Mouse (Mus musculus) inflammation-experienced regulatory T-cells, adult 6 months (primary cell): ENCODE data around the gene Iqgap3. TPM values are rescaled to one million over a fixed set of nuclear protein-coding genes. Genes with fewer than 3 reads are reported as not detected.

Experiments
- ATAC-seq: one replicate; pipeline ENCODE4 v1.8.0; 2017
- polyA plus RNA-seq, 3 experiments: library from polyadenylated mRNA; unstranded; fragments of 100-300 nt; shearing (Covaris generic); gene quantifications; one replicate each; pipeline ENCODE4 v1.2.1; 2017

The Iqgap3 gene
- polyA plus RNA-seq, 3 experiments from 2014 or later = 0.59 to 3.5 (median 0.82) TPM

DNA sequence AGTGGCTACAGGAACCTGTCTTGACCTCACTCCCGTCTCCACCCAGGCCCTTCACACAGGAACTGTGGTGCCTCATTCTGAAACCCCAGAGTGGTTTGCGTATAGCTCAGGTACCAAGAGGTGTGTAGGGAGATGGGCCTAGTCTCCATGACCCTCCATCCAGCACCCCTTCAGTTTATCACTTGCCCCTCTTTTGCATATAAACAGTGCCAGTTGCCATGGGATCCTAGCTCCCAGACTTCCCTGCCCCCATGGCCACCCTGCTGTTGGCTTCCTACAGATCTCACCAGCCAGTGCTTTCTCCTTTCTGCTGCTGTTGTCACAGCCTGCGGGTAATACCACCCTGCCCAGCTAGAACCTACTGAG lies 69.2 kb downstream of the Iqgap3 start:
- ATAC-seq = no peak

DNA sequence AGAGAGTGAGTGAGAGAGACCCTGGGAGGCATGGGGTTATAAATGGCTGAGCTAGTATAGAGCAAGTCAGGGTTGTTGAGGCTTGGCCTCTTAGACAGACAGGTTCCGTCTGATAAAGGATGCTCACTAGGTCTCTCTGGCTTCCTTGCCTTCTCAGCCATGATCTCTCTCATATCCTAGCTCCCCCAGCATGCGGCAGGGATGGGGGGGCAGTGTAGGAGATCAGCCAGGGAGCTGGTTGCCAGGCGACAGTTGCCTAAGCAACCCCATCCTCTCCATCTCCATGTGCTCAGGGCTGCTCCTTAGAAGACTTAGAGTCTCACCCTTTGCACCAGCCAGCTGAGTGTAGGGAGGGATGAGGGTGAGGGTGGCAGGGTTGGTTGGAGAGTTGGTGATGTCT lies 70.3 kb downstream of the Iqgap3 start:
- ATAC-seq = no peak

DNA sequence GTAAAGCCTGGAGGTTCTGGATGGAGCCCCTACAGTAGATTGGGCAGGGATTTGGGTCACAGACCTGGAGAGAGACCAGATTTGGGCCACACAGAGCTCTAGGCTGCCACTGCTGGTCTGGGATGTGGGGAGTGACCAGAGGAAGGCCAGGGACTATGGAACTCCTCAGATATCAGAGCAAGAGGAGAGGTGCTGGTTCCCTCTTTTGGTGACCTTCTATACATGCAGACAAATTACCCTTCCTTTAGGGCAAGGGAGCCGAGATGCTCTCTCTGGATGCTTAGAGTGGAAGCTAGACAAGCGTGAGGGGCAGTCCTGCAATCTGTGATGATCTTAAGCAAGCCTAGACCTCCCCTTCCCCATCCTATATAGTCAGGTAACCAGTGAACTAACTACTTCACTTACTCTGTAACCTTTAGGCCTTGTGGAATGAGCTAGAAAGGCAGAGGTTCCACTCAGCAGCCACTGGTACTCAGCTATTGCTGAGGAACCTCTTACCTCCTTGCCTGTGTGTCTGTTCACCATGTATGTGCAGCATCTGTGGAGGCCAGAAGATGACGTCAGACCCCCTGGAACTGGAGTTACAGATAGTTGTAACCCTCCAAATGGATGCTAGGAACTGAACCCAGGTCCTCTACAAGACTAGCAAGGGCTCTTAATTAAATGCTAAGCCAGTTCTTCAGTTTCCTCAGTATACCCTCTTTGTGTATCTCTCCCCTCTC lies 71.7 kb downstream of the Iqgap3 start:
- no peak for ATAC-seq

DNA sequence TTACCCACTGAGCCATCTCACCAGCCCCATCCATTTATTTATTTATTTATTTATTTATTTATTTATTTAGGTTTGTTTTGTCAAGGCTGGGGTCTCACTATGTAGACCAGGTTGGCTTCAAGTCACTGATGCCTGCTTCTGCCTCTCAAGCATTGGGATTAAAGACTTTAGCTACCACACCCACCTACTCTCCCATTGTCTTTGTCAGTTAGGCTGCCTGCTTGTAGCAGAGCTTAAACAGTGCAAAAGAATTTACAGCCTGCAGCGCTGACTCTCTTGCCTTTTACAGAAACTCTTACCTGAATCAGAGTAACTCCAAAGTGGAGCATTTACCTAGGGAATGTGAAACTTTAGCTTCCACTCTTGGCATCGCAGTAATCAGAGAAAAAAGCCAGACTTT lies 72.5 kb downstream of the Iqgap3 start:
- no peak for ATAC-seq

DNA sequence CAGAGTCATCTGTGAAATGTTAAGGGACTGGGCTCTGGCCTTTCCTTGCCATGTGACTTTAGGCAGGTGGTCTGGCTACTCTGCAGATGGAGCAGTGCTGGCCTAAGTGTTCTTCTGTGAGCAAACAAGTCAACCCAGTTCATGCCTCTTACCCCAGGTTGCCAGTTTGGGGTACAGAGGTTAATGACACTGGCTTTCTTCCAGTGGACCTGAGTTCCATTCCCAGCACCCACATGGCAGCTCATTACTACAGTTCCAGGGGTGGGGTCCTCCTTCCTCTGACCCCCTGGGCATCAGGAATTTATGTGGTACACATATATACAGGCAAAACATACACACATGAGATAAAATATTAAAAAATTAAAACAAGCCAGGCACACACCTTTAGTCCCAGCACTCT lies 75.0 kb downstream of the Iqgap3 start:
- no peak for ATAC-seq

DNA sequence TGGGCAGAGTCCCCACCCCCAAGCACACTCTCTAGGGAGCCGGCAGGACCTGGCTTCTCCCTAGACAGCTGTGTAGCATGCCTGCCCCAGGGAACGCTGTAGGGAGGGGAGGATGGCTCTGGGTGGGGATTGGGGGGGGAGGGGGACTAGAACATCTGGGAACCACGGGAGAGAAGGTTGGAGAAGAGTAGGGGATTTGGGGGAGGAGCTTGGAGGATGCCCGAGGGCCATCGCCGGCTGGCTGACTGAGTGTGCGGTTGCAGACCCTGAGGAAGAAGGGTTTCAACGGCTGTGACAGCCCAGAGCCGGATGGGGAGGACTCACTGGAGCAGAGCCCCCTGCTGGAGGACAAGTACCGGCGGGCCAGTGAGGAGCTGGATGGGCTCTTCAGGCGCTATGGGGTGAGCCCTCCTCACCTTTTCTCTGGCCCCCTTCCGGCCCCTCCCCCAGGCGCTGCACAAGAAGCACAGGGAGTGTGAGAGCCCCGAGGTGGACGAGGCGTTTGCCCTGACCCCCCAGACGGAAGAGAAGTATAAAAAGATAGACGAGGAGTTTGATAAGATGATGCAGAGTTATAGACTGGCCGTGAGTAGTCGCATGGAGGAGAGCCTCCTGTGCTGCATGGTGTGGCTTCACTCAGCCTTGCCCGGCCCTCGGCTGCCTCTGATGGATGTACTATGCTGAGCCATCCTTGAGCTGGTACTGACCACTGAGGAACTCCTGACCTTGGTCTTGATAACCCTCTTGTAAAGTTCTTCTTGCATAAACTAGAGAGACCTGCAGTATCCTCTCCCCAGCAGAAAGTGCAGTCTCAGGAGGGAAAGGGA lies 76.2 kb downstream of the Iqgap3 start:
- no peak for ATAC-seq

DNA sequence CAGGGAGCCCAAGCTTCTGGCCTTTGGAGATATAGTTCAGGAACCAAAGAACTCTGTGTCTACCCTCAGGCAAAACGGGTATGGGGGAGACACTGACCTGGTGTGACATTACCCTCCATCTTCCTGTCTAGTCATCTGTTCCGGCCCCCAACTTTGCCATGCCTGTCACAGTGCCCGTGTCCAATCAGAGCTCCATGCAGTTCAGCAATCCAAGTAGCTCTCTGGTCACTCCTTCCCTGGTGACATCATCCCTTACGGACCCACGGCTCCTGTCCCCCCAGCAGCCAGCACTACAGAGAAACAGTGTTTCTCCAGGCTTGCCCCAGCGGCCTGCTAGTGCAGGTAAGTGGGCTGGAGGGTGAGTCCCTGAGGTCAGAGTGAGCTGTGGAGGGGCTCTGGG lies 77.2 kb downstream of the Iqgap3 start:
- ATAC-seq = no peak

DNA sequence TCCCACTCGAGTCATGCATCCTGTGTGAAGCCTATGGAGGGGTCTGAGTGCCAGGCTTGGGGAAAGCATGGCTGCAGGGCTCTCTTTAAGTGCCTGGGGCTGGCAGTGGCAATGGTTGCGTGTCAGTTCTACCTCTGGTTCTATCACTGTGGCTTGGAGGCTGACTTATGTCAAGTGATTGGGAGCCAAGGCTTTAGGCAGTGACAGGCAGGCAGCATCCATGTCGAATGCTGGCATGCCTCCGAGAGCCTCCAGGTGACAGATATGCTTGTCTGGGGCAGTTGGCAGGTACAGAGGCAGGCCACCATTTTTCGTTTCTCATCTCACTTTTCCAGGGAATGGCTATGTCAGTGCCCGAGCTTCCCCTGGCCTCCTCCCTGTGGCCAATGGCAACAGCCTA lies 79.1 kb downstream of the Iqgap3 start:
- no peak for ATAC-seq

DNA sequence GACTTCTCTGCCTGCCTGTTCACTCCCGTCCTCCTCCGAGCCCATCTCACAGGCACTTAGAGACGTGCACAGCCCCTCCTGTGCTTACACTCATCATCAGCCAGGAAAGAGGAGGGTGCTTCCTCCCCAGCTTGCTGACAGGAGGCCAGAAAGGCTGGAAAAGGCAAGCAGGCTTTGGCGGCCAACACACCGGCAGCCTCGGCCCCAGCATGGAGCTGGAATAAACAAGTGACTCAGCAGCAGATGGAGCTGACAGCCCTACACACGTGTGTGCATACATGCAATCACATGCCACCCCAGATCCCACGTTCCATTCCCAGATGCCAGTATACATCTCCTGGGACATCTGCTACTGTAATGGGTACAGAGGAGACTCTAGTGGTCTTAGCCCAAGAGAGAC lies 80.5 kb downstream of the Iqgap3 start:
- no peak for ATAC-seq

DNA sequence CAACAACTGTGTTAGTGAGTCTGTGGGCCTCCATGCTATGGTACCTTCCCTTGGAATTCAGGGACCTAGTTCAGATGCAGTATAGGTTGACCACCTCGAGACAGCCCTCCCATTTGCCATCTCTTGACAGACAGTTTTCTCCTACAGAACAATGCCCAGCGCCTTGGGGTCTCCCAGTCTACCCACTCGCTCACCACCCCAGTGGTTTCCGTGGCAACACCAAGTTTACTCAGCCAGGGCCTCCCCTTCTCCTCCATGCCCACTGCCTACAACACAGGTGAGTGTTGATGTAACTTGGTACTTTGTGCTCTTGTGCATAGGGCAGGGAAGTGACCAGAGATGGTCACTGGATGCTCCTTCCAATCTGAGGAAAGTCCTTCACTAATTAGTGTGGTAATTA lies 81.0 kb downstream of the Iqgap3 start:
- no peak for ATAC-seq

DNA sequence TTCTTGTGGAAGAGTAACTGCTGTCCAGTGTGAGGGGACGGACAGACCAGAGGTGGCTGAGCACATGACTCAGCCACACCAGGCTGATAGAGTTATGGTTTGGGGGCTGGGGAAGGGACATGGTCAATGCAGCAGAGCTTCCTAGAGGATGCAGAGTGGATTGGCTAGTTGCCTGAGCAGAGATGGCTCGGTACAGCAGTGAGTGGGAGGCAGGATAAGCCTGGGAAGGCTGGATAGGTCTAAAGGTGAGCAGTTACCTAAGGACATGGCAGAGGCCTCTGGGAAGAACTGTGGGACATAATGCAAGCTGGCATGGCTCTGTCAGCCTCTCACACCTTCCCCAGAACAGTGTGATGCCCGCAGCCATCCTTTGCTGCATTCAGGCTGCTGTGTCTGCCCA lies 82.1 kb downstream of the Iqgap3 start:
- ATAC-seq = no peak

DNA sequence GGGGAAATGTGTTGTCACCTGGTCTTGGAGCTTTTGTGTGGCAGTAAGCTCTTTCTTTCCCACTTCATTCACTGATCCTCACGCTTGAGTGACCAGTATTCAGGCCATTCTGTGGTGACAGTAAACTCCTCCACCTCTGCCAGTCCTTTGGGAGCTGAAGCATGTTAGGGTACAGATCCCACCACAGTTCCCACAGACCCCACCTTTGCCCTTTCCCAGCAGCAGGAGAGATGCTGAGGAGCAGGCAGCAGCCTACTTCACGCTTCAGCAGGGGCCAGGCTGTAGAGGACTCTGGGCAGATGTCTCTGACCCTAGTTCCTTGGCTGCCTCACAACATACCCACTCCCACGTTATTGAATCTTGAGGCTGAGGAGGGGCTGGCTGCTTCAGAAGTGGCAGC lies 82.5 kb downstream of the Iqgap3 start:
- ATAC-seq = no peak

DNA sequence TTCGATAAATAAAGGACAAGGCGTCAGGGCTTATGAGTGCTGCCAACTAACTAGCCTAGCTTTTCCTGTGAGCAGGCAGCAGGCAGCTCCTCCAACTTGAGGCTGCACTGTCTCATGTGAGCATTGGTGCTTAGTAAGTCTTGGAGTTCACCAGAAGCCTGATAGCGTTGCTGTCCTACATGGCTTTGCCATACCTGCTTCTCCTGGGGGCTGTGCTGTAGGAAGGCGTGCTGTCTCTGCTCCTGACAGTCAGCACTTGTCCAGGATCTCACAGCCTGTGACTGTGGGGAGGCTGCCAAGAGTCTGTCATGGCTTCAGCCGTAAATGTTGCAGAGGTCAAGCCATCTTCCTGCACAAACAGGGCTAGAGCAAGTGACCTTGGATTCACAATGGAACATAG lies 84.3 kb downstream of the Iqgap3 start:
- no peak for ATAC-seq

DNA sequence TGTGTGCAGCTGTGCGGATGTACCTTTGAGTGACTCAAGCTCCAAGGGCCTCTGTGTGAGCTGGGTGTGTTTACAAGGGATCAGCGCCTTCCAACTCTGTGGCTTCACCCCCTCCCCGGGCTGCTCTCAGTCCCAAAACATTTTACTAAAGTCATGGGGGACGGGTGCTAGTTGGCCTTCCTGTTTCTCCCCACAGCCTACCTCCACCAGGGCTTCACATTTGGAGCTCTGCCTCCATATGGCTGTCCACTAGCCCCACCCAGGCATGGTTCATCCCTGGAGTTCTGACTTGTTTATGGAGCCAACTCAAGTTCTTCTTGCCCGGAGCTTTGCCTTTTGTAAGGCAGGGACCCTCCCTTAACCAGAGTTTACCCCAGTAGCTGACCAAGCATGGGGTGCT lies 88.6 kb downstream of the Iqgap3 start:
- no peak for ATAC-seq

Other genes with a start within 250 kb of the Iqgap3 start
- gene Sh2d2a, start 235.2 kb upstream of the Iqgap3 start, polyA plus RNA-seq = 100 to 1,000 TPM; 231 to 280 (median 232) TPM
- gene Prcc, start 196.4 kb upstream of the Iqgap3 start, polyA plus RNA-seq = 1 to 10 TPM; 3.8 to 5.3 (median 4.2) TPM
- gene Hdgf, start 175.7 kb upstream of the Iqgap3 start, polyA plus RNA-seq = 10 to 100 TPM; 39.0 to 54.0 (median 41.4) TPM
- 100 to 1,000 TPM; 138 to 191 (median 188) TPM for gene Mrpl24, start 162.5 kb upstream of the Iqgap3 start, polyA plus RNA-seq
- 10 to 100 TPM; 14.2 to 17.9 (median 16.4) TPM for gene Isg20l2, start 151.7 kb upstream of the Iqgap3 start, polyA plus RNA-seq
- gene Rrnad1, start 151.3 kb upstream of the Iqgap3 start, polyA plus RNA-seq = 10 to 100 TPM; 19.5 to 30.1 (median 28.6) TPM
- gene Crabp2, start 133.3 kb upstream of the Iqgap3 start, polyA plus RNA-seq = not detected
- gene Nes, start 110.9 kb upstream of the Iqgap3 start, polyA plus RNA-seq = not detected
- gene Bcan, start 81.7 kb upstream of the Iqgap3 start, polyA plus RNA-seq = not detected
- gene Hapln2, start 54.4 kb upstream of the Iqgap3 start, polyA plus RNA-seq = not detected
- 10 to 100 TPM; 20.8 to 37.5 (median 36.6) TPM for gene Gpatch4, start 38.9 kb upstream of the Iqgap3 start, polyA plus RNA-seq
- 10 to 100 TPM; 68.3 to 75.7 (median 70.3) TPM for gene Naxe, start 23.5 kb upstream of the Iqgap3 start, polyA plus RNA-seq
- gene Ttc24, start 3.7 kb upstream of the Iqgap3 start, polyA plus RNA-seq = not detected
- 10 to 100 TPM; 16.6 to 32.0 (median 27.7) TPM for gene Mef2d, start 60.4 kb downstream of the Iqgap3 start, polyA plus RNA-seq
- gene Rhbg, start 172.7 kb downstream of the Iqgap3 start, polyA plus RNA-seq = not detected
- gene Gm38392, start 205.2 kb downstream of the Iqgap3 start, polyA plus RNA-seq = not detected
- gene Tsacc, start 215.0 kb downstream of the Iqgap3 start, polyA plus RNA-seq = 1 to 10 TPM; 2.3 to 6.2 (median 3.6) TPM
- gene Cct3, start 215.1 kb downstream of the Iqgap3 start, polyA plus RNA-seq = 100 to 1,000 TPM; 157 to 218 (median 188) TPM
- 100 to 1,000 TPM; 335 to 443 (median 344) TPM for gene Glmp, start 243.1 kb downstream of the Iqgap3 start, polyA plus RNA-seq